Mouse (Mus musculus) cerebellum, adult 11 months (tissue): ENCODE results near the gene Mum1.

Experiments used
- DNase-seq: peaks from one replicate; pipeline ENCODE4 v3.0.0; 2022

The Mum1 gene

DNA sequence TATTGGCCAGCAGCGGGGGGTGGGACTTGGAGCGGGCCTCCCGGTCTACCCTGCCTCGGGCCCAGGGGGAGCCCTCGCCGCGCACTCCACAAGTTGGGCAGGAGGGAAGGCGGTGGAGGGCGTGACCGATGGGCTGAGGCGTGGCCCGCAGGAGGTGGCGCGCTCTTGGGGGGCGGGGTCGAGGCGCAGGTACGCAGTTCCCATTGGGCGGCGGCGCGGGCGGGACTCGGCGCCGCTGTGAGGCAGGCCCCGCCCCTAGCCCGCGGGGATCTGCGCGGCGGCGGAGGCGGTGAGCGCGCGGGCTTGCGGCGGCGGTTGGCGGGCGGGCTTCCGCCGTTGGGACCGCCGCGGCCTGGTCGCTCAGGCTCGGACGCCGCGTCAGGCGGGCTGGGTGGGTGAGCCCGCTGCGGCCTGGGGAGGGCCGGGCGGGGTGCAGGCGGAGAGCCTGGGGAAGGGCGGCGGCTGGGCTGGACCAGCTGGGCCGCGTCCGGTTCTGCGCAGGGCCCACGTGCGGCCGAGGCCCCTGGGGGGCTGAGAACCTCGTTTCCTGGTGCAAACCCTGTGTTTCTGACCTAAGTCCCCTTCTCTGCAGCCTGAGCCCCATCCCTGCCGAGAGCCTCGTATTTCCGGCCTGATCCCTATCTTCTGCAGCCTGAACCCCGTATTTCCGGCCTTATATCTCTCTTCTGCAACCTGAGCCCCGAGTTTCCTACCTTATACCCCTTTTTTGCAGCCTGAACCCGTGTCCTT is at the start of gene Mum1:
TSS of gene Mum1 (plus strand) at position 19 of the 750 bp plus-strand sequence.
- peak; percentile 99 for DNase-seq

GRCm38 (mm10) chr10:80177441-80178279 is 48.6 kb upstream of the Mum1 start:
- DNase-seq = no peak

DNA sequence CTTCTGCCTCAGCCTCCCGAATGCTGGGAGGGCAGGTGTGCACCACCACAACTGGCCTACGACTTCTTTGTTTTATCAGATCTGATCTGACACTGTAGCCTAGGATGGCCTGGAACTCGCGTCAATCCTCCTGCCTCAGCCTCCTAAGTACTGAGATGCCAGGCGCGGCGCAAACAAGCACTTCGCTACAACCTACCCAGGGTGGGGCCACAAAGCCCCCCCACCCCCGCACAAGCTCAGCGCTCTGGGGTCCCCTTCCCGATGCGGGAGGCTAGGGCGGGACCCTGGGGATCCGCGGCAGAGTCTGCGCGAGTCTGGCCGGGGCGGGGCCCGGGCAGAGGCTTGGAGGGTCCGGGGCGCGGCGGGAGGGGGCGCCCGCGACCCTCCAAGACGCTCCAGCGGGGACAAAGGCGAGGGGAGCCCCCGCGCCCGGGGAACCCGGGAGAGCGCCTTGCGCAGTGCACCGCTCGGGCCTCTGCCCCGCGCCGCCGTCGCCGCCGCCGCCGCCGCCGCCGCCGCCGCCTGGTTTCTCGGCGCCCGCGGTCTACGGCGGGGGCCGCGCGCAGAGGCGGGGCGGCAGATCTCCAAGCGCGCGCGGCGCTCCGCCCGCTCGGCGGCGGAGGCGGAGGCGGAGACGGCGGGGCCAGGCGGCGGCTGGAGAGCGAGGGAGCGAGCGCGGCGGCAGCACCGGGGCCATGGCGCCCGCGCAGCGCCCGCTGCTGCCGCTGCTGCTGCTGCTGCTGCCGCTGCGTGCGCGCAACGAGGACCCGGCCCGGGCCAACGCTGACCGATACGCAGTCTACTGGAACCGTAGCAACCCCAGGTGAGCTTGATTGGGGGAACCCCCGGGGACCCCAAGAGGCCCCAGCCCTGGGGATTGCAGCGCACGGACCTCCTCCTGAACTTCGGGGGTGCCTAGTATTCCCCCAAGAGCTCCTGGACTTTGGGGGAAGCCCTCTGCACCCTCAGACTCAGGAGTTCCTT is 46.9 kb upstream of the Mum1 start, which contains the start of gene Efna2:
TSS of gene Efna2 (plus strand) at position 415 of the 984 bp plus-strand sequence.
- DNase-seq = peak; percentile 50

DNA sequence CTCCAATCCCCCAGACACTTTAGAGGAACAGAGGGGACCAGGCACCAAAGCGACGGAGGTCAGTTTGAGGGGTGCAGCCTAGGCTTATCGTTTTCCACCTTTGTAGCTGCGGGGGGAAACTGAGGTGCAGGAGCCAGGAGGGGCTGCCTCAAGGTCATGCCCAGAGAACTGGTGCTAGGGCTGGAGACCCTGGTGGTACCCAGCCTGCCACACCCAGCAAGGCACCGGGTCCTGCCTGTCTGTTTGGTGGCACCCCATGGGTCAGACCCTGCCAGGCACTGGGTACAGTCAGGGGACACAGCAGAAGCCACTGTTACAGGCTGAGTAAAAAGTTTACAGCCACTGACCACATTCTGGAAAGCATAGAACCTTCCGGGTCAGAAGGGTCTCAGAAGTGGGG is 45.9 kb upstream of the Mum1 start:
- DNase-seq = no peak

DNA sequence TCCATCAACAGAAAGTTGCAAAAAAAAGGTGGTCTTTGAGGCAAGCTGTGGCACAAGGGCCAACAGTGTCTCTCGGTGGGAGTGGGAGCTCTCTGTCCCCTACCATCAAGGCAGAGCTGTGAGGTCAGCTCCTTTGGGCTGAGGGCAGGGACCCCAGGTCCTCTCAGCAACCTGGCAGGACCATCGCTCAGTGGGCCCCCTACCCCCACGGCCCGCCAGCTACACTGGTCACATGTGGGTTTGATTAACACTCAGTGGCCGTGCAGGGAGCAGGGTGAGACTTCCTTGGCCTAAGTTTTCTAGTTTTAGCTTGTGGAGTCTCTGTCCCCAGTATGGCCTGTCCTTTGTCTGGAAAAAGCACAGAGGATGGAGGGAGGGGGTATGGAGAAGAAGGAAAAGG is 45.4 kb upstream of the Mum1 start:
- no peak for DNase-seq

GRCm38 (mm10) chr10:80182547-80182946 is 43.7 kb upstream of the Mum1 start:
- no peak for DNase-seq

- DNase-seq = no peak
Observed at GRCm38 (mm10) chr10:80186649-80187048, 39.6 kb upstream of the Mum1 start.

DNA sequence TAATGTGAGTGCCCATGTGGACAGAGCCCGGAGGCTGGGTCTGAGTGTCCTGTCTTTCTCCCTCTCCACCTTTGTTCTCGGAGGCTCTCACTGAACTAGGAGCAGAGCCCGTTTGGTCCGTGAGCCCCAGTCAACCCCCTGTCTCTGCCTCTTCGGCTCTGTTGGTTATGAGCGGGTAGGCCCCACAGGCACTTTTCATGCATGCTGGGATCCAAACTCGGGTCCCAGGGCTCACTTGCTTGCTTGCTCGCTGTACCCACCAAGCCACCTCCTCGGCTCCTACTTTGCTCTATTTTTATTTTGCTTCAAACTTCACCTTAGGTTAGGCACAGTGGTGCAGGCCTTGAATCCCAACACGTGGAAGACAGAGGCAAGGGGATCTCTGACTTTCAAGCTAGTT is 38.5 kb upstream of the Mum1 start:
- no peak for DNase-seq

- DNase-seq = no peak
Observed at GRCm38 (mm10) chr10:80188453-80189024, 37.7 kb upstream of the Mum1 start.

GRCm38 (mm10) chr10:80189999-80190398 is 36.2 kb upstream of the Mum1 start:
- no peak for DNase-seq

- no peak for DNase-seq
Observed at GRCm38 (mm10) chr10:80190491-80191051, 35.7 kb upstream of the Mum1 start.

DNA sequence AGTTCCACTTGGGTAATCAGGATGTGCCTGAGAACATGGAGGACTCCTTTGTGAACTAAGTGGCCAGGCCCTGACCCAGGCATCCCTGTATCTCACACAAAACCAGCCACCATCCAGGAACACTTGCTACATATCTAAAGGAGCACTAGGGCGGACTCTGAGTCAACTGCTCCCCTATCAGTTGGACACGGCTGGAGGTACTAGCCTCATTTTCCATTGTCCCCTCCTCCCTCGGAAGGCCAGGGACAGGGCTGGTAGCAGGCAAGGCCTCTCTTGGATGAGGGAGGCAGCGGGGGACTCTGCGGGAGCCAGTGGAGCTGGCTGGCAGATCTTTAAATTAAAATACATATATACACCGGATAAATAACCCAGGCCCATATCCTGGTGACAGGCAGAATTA is 32.3 kb upstream of the Mum1 start:
- DNase-seq = no peak

GRCm38 (mm10) chr10:80194441-80194840 is 31.8 kb upstream of the Mum1 start:
- DNase-seq = no peak

DNA sequence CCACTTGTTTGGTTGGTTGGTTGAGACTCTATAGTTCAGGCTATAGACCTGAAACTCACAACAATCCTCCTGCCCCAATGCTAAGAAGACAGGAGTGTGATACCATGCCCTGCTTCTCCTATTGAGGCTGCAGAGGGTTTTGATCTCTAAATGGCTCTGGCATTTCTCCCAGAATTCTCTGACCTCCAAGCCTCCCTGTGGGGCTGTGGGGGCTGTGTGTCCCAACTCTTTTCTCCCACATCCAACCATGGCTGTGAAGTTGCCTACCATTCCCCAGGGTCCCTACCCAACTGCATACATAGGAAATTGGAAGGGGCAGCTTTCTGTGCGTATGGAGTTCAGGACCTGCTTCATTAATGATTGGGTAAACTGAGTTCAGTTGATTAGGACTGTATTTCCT is 30.1 kb upstream of the Mum1 start:
- no peak for DNase-seq

DNA sequence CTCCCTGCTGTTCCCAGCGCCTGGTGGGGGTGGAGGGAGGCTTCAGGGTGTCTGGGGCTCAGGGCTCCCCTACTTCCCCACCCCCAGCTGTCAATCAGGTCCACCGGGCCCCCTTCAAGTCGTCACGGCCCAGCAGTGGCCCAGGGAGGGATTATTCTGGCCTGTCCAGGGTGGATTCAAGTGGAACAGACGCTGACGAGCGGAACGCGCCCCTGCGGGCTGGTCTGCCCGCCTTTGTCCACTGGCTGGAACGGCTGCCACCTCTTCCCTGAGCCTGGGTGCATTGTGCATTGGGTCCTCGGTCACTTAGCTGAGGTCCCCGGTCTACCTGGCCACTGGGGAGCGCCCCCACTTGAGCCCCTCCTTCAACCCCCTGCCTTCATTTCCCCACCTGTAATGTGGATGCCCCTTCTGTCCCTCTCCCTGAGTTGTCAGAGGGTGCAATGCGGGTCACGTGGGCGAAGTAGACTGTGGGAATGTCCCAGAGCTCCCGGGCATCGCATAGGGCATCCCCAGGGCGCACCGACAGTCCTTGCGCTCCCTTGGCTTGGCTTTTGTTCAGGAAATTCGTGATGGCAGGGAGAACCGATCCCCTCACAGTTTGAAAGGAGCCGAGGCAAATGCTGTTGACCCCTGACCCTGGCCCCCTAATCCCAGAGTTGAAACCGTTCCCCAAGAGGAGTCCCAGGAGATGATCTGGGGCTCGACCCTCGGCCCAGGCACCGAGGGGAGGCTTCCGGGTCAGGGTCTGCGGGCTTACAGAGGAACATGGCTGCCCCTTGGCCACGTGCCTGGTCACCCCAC is 29.3 kb upstream of the Mum1 start:
- DNase-seq = no peak

DNA sequence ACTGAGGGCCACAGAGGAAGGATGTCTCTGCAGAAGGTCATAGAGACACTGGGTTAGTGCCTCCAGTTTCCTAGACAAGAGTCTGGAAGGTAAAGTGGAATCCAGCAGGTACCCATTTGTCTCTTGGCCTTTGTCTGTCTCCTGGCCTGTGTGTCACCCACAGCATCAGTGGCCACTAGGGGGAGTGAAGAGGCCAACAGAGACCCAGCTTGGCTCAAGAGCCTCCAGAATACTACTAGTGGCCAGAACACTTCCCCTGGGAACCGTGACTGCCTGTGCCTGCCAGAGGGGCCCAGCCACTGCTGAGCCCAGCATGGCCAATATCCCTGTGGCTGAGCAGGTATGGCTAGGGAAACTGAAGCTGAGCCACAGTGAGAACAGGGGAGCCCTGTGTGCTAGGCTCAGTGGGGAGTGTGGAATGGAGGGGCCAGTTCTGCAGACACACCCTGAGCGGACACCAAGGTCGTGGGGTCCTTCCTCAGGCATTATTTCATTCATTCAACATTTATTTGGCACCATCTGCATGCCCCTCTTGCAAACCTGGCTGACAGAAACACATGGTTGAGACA is 26.7 kb upstream of the Mum1 start:
- peak; percentile 82 for DNase-seq

DNA sequence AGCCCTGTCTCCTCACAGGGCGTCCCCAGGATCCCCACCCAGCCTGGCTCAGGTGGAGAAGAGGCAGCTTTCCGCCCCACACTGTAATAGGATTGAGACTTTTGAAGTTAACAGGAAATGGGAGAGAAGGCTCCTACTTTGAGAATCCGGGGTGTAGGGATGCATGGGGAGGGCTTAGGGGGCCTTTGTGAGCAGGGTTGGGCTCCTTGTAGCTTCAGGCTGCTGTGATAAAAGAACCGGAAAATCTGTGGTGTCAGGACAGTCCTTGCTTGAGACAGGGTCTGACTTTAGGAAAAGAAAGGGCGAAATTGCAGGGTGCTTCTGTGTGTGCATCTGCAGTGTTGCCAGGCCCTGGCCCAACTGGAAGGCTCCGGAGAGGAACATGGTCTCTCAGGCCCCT is 25.7 kb upstream of the Mum1 start:
- DNase-seq = no peak

- no peak for DNase-seq
Observed at GRCm38 (mm10) chr10:80204055-80204454, 22.2 kb upstream of the Mum1 start.

DNA sequence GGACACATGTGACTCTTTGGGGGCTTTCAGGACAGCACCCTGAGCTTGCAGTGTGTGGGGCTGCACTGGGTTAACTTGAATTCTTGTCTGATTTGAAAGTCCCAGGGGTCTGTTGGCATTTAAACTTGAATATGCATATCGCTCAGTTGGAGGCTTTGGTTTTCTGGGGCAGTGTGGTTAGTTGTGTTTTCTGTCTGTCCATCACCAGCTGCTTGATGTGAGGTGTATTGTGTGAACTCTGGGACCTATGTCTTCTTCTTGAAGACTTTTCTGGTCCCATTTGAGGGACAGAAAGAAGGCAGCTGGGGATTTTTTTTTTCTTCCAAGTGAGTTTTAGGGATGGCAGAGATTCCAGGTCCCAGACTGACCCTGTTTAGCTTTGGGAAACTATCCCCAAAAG is 19.0 kb upstream of the Mum1 start:
- no peak for DNase-seq

GRCm38 (mm10) chr10:80207676-80208075 is 18.6 kb upstream of the Mum1 start:
- DNase-seq = no peak

DNA sequence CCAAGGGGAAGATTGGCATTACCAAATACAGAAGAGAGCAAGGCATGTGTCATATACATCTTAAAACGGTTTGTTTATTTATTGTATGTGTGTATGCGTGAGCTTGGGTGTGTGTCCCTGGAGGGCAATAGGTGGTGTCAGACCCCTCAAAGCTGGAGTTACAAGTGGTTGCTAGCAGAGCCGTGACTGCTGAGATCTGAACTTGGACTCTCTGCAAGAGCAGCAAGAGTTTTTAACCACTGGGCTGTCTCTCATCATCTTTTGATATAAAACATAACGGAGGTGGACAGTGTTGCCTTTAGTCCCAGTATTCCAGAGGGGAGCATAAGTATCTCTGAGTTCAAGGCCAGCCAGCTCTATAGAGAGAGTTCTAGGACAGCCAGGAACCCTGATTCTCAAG is 18.0 kb upstream of the Mum1 start:
- DNase-seq = no peak
